Mouse (Mus musculus): Measurements from ENCODE around the gene Ccl17. TPM values are rescaled to one million over a fixed set of nuclear protein-coding genes. Genes with fewer than 3 reads are reported as not detected.
"Not testable (repeated sequence)": the region's sequence is repeated elsewhere in the genome, so short reads cannot be mapped to it uniquely, and the experiment has no call there.

Gene Ccl17
- total RNA-seq, 2 experiments from 2014 or later = 0.60 TPM; not detected in 1

DNA sequence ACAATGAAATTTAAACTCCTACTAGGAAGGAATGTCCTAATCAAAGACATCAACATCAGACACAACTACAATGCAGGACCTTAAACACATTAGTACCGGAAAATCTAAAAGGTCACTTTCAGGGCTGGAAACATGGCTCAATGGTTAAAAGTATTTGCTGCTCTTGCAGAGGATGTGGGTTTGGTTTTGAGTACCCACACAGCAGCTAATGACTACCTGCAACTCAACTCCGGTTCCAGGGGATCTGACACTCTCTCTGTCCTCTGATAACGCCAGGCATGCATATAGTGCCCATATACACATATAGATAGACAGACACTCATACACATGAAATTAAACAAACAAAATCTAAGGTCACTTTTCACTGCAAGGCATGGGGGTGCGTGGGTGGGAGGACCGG, 16.0 kb downstream of the Ccl17 start:
- no peak for DNase-seq

DNA sequence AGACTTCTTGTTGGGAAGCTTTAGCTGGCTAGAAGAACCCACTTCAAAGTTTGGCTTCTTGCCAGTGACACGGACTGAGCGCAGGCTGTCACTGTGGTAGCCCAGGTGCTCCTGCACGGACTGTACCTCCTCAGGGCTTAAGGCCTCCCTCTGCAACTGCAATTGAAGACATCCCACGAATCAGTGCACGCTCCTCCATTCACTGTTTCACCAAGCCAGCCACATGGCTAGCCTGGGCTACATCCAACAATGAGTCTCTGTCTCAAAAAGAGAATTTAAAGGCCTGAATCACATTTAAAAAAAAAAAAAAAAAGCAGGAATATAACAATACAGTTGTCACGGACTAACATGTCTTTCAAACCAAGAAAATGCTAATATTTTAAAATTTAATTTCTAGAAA, 18.0 kb downstream of the Ccl17 start:
- DNase-seq = no peak

DNA sequence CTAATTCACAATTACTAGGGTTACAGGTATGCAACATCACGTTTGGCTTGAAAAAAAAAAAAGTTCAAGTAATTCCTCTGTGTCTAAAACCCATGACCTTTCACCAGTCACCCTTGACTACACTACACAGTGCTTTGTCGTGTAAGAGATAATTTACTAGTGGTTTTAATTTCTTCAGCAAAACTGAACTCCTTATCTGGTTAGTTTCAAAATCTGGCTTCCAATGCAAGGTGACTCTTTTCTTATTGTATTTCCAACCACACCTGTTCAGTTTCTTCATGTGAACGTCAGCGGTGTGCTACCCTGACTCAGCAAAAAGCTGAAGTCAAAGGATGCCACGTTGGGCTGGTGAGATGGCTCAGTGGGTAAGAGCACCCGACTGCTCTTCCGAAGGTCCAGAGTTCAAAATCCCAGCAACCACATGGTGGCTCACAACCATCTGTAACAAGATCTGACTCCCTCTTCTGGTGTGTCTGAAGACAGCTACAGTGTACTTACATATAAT, 23.7 kb downstream of the Ccl17 start:
- not testable (repeated sequence) for DNase-seq

DNA sequence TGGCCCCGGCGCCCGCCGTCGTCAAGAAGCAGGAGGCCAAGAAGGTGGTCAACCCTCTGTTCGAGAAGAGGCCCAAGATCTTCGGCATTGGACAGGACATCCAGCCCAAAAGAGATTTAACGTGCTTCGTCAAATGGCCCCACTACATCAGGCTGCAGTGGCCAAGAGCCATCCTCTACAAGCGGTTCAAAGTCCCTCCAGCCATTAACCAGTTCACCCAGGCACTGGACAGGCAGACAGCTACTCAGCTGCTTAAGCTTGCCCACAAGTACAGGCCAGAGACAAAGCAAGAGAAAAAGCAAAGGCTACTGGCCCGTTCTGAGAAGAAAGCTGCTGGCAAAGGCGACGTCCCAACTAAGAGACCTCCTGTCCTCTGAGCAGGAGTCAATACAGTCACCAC, 25.5 kb downstream of the Ccl17 start:
- not testable (repeated sequence) for DNase-seq

DNA sequence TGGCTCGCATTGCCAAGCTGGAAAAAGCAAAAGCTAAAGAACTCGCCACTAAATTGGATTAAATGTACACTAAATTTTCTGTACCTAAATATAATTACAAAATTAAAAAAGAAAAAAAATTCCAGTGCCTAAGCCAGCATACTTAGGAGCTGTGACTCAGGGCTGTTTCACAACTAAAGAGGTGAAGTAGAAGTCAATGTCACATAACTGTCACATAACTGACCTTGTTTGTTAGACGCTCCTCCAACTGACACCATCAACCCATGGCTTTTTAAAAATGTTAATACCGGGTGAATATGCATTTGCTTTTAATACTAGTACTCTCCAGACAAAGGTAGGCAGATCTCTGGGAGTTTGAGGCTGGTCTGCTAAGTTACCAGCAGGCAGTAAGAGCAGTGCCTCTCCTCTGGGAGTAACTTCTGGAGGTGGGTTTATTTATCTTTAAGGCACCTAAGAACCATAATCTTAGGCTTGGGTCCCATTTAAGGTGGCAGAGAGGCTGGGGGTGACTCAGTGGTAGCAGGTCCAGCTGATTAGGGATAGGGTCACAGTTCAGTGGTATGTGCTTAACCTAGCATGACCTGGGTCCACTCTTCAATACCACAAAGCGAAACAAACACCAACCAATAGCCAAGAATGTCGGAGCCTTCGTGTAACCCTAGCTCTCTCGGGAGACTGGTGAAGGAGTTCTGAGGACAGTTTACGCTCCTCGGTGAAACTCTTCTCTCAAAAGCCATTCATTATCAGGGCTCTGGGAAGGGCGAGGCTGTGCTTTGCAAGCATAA, 26.4 kb downstream of the Ccl17 start:
- no peak for DNase-seq

DNA sequence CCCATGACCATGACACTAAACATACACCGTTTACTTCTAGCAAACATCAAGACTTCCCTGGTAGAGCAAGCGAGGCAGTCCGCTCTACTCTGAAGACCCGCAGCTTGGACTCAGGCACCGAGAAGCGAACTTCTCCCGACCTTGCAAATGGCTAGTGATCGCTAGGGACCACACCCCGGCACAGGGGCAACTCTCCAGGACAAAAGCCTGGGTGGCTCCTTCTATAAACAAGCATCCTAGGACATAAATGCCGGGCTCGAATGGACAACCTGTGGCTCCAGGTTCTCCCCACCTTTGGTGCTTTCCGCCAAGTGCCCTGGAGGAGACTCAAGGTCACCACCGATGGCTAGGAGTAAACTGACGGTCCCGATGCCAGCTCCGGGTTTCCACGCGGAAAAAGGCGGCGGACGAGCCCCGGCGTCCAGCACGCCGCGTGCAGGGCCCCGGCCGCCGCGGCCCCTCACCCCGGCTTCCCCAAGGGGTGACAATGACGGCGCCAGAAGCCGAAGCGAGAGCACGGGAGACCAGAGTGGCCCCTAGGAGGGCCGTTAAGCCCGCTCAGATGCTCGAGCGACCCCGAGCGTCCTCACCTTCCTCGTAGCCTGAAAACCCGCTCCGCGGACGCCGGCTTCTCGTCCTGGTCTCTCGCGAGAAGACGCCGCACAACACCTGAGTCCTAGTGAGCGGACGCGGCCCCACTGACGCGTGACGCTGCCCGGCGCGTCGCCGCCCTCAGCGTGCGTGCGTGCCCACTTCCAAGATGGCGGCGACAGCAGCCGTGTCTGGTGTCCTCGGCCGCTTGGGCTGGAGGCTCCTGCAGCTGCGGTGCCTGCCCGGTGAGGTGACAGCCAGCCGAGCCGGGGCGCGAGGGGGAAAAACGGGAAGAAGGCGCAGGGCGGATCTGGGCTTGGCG, 27.7 kb downstream of the Ccl17 start, which contains the start of the genes Coq9 and Ciapin1:
Coq9 (plus strand) TSS at position 660 of the 913 bp plus-strand sequence.
Ciapin1 (minus strand) TSS at position 697 of the 913 bp plus-strand sequence.
- peak; percentile 96 for DNase-seq

DNA sequence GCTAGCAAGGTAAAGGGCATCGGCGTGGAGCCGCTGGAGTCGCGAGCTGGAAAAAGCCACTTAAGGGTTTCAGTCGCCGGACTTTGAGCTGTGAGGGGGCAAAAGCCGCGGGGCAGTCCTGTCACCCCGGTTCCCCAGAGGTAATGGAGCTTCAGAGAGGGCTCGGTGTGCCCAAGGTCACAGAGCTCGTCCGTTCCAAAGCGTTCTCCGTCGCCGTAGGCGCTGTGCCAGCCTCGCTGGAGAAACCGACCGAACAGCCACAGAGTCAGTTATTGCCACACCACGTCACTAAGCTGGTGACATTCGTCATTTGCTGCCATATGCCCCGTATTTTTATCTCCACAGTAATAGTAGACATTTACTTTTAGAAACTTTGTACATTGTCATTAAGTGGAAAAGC, 28.3 kb downstream of the Ccl17 start:
- peak; percentile 88 for DNase-seq

DNA sequence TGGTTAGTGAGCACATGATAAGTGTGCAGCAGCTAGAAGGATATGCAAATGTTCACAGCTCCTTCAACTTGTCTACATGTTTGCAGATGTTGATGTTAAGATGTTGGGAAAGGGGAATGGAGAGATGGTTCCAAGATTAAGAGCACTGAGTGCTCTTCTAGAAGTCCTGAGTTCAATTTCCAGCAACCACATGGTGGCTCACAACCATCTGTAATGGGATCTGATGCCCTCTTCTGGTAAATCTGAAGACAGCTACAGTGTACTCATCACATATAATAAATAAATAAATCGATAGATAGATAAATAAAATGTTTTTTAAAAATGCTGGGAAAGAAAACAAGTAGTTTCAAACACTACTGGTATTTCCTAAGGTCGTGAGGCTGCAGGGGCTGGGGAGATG, 30.9 kb downstream of the Ccl17 start:
- no peak for DNase-seq

DNA sequence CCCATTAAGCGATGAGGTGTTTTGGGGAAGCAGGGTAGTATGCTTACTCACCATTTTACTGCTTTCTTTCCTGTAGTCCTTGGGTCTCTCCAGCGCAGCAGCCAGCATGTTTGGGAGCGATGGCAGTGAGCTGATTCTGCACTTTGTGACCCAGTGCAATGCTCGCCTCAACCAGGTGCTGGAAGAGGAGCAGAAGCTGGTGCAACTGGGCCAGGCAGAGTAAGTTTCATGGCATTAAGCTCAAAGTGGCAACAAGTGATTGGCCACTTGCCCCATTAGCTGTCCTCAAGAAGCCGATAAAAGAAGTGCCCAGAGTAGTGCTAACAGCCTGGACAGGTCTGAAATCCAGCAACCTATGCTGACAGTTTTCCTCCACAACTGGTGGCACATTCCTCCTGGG, 39.8 kb downstream of the Ccl17 start:
- no peak for DNase-seq

DNA sequence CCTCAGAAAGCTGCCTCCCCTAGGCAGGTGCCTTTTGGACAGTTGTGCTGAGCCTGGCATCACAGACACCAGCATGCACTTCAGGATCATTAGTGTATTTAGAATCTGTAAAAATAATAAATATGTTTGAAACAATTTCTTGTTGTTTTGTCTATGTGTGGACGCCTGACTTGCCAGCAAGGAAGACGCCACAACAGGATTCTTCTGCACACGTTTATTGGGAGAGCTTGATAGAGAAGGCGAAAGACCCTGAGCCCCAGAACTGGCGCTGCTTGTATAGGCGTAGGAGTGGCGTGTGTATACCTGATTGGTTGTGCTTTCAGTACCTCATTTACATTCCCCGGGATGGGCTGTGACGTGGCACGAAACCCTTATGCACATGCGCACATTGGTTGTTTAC, 44.5 kb downstream of the Ccl17 start:
- not testable (repeated sequence) for DNase-seq

DNA sequence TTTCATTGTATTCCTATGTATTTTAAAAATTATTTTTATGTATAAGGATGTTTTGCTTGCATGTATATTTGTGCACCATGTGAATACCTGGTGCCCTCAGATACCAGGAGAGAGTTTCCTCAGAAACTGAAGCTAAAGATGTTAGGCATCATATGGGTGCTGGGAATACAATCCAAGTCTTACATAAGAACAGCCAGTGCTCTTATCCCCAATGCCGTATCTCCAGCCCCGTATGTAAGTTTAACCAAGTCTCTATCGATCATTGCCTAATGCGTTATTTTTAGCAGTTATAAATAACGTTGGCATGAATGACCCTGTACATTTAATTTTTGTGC, 46.7 kb downstream of the Ccl17 start:
- DNase-seq = no peak

DNA sequence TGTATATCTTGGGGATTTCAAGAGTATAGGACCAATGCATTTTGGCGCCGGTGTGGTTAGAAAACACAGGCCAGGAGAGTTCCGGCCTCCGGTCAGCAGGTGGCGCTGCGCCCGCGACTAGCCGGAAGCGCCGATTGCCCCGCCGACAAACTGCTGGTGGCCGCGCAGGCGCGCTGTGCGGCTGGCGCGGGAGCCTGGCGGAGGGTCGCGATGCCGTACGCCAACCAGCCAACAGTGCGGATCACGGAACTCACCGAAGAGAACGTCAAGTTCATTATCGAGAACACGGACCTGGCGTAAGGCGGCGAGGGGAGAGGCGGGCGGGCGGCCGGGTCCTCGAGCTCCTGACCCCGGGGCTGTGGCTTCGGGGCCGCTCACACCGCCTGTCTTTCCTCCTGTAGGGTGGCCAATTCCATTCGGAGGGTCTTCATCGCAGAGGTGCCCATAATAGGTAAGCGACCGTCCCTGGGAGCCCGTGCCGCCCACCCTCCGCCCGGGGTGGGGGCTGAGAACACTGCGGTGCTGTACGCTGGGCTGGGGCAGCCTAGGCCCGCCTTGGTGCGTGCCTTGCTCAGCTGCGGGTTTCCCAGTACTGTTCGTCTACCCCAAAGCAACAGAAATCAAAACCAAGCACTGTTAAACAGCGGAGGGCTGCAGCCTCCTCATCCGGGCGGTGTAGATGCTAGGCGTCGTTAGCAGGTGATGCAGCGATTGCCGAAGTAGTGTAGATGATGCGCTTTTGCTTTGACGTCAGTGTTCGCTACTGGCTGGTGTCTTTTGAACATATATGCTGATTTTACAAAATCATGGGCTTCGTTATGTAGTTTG, 47.3 kb downstream of the Ccl17 start, which contains the start of gene Polr2c:
Polr2c (plus strand) TSS at position 105 of the 828 bp plus-strand sequence.
- DNase-seq = peak; percentile 95

DNA sequence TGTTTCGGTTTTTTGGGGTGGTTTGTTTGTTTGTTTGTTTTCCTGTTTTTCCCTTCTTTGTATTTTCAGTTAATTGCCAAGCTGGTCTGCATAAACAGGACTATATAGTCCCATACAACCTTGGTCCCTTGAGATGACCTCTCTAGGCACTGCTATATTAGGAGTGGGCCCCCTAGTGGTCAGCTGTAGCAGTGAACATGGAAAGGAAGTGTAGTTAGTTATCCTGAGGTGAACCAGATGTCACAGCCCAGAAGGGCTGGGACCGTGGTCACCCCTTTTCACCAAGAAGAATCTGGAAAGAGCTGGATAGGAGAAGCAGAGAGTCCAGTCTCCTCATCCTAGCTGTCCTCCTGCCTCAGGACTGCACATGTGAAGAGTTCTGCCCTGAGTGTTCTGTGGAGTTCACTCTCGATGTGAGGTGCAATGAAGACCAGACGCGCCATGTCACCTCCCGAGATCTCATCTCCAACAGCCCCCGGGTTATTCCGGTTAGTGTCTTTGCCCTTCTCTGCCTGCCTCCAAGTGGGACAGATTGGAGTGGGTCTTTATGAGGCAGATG, 51.2 kb downstream of the Ccl17 start:
- peak; percentile 84 for DNase-seq

Other genes with a start within 250 kb of the Ccl17 start
- gene Rspry1, start 208.5 kb upstream of the Ccl17 start, total RNA-seq (2021) = 10 to 100 TPM; 16.7 to 17.1 TPM
- gene Fam192a, start 208.5 kb upstream of the Ccl17 start, total RNA-seq (2021) = 10 to 100 TPM; 21.3 to 24.4 TPM
- gene Arl2bp, start 143.9 kb upstream of the Ccl17 start, total RNA-seq (2021) = 100 to 1,000 TPM; 122 to 127 TPM
- under 1 TPM; 0.29 to 0.56 TPM for gene Pllp, start 114.2 kb upstream of the Ccl17 start, total RNA-seq (2021)
- gene Ccl22, start 64.9 kb upstream of the Ccl17 start, total RNA-seq (2021) = not detected
- gene Cx3cl1, start 38.4 kb upstream of the Ccl17 start, total RNA-seq (2021) = 1 to 10 TPM; 4.1 to 4.5 TPM
- gene Coq9, start 27.9 kb downstream of the Ccl17 start, total RNA-seq (2021) = 100 to 1,000 TPM; 237 to 239 TPM
- gene Ciapin1, start 27.9 kb downstream of the Ccl17 start, total RNA-seq (2021) = 10 to 100 TPM; 84.5 to 91.1 TPM
- gene Polr2c, start 47.0 kb downstream of the Ccl17 start, total RNA-seq (2021) = 10 to 100 TPM; 63.3 to 74.8 TPM
- 10 to 100 TPM; 34.2 to 39.5 TPM for gene Dok4, start 65.9 kb downstream of the Ccl17 start, total RNA-seq (2021)
- gene Ccdc102a, start 107.6 kb downstream of the Ccl17 start, total RNA-seq (2021) = 10 to 100 TPM; 18.1 to 19.4 TPM
- gene Adgrg5, start 113.2 kb downstream of the Ccl17 start, total RNA-seq (2021) = under 1 TPM; 0.12 to 0.50 TPM
- 10 to 100 TPM; 22.7 to 25.6 TPM for gene Adgrg1, start 164.3 kb downstream of the Ccl17 start, total RNA-seq (2021)
- gene Adgrg3, start 207.2 kb downstream of the Ccl17 start, total RNA-seq (2021) = 1 to 10 TPM; 3.3 to 3.8 TPM
- not detected for gene Drc7, start 244.7 kb downstream of the Ccl17 start, total RNA-seq (2021)

All from heart, postnatal 4 days (tissue).